Mouse (Mus musculus) naive thymus-derived CD4-positive, alpha-beta T cell, adult 2 months (primary cell): ENCODE results near the gene Col4a2.

Source experiments
- DNase-seq: peaks from one replicate; pipeline ENCODE4 v3.0.0-alpha.2; 2011; ENCODE audit warnings: low read depth

The Col4a2 gene

GRCm38 (mm10) chr8:11361546-11362277 is 49.1 kb downstream of the Col4a2 start:
- DNase-seq = no peak

- no peak for DNase-seq
Observed at GRCm38 (mm10) chr8:11362278-11363214, 49.9 kb downstream of the Col4a2 start.

GRCm38 (mm10) chr8:11363340-11364126 is 50.9 kb downstream of the Col4a2 start:
- no peak for DNase-seq

- DNase-seq = no peak
Observed at GRCm38 (mm10) chr8:11366251-11366650, 53.6 kb downstream of the Col4a2 start.

DNA sequence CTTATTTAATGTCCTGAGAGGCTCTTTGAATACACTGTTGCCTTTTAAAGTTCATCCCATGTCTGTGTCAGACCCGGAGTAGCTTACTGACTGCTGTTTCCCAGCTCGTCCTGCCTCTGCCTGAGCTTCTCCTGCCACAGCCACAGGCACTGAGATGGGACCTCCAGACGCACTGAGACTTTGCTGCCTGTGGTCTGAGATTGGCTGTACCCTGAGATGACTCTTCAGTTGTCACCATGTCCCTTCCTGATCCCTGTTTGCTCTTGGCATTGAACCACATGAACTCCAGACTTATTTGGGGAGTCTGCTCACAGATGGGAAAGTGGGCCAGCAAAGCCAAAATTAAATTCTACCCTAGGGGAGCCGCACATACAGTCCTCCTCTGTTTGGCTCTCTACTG is 54.1 kb downstream of the Col4a2 start:
- no peak for DNase-seq

DNA sequence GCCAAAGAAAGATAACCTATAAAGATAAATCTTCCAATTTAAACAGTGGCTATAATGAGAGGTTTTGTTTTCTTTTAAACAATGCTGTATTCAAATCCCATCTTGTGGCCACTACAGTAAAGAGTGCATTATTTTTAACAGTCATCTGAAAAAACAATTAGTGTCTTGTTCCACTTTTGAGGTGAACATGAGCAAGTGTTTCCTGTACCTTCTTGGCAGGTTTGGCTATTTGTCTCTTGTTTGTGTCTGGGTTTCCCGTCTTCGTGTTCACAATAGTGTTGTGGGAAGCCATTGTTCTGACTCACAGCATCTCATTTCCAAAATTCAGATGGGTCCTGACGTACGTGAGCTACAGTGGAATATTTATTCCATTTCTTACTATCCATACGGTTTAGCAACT is 55.1 kb downstream of the Col4a2 start:
- no peak for DNase-seq

- no peak for DNase-seq
Observed at GRCm38 (mm10) chr8:11369526-11370203, 57.1 kb downstream of the Col4a2 start.

DNA sequence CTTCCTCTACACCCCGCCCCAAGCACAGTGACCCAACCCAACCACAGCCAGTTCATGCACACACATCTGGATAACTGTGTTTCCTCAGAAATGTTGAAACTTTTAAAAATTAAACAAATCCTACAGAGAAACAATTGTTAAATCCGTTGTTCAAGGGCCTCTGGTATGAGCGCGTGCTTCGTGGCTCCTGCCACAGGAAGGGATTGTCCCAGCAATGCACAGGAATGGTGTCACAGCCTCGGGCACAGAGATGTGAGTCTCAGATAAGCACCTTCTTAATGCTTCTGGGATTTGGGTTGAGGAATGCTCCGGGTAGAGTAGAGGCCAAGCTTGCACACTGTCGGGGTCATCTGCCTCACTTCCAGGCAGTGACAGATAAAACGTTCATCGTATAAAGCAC is 58.7 kb downstream of the Col4a2 start:
- no peak for DNase-seq

GRCm38 (mm10) chr8:11372080-11372479 is 59.5 kb downstream of the Col4a2 start:
- no peak for DNase-seq

DNA sequence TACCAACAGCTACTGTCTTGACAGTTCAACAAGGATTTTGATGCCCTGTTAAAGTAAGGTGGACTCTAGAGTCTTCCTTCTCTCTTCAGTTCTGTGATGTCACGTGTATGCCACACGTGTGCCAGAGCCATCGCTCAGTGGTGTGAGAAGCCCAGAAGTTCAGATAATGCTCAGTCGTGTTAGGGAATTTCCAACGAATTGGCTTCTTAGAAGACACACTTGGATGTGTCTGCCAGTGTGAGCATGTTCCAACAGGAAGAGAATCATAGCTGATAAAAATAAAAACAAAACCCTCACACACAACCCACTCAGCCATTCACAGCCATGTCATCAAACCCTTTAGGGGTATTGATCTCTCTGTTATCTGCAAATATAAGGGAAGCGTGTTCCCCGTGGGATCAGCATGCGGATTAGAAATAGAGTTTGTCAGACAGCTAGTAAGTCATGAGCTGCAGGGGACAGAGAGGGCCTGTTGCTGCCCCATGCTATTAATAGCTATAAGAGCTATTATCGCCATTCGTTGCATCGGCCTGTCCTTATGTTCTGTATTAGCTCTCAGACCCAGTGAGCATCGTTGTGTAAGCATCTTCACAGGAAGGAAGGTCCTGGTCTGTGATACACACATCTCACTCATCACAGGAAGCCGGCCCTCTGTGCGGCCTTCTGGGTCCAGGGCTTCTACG is 61.2 kb downstream of the Col4a2 start:
- DNase-seq = no peak

DNA sequence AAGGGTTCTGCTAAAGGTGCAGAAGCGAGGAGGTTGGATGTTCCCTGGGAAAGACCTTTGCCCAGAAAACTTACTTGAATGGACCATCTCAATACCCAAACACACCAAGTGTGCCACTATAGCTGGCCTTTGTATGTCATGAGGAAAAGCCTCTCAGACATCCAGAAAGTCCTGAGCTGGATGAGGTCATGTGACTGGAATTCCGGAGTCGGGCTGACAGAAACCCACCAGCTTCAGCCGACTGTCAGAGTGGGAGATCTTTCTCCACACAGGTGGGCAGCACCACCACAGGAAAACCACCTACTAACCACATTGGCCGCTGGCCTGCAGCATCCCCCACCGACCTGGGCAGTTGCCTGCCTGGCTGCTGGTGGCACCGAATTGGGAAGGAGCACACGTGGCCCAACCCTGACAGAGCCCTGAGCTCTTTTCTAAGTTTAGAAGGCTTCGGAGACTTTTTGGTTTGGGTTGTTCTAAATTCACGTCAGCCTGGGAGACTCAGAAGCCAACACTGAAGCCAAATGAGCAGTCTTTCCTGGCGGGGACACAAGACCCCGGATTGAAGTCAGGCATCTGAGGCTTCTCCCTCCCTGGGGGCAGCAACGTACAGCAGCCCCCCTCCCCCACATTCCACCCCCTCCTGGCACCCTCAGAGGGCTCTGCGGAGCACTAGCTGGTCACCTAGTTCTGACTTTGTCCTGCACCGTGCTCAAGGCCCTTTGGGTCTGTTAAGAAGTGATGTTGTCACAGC is 61.9 kb downstream of the Col4a2 start:
- DNase-seq = no peak

DNA sequence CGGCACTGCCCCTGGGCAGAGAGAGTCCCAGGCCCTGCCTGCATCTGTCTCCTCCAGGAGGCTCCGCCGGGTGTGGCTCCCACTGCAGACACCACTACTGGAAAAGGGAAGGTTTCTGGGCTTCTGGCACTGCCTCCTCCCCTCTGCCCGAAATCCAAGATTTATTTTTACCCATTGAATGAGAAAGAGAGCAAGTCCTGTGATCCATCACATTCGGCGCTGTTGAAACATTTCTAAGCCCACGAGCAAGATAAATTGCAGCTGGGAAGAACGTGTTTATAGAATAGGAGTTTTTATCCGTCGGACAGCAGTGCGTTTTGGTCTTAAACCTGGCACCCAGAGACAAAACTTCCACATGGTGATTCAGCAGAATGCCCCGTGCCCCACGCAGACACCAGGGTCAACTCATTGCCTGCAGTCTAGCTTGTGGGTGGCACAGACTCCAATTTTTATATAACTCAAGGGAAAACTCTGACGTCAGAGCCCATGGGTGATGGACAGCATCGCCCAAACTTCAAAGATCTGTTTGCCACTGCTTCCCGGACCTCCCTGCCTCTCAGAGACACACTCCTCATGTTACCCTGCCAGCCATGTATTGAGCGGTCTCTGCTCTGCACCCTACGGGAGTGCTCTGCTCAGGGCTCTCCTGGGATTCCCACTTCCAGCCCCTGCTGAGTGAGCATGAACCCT is 63.3 kb downstream of the Col4a2 start:
- DNase-seq = no peak

- DNase-seq = no peak
Observed at GRCm38 (mm10) chr8:11377391-11378210, 65.0 kb downstream of the Col4a2 start.

DNA sequence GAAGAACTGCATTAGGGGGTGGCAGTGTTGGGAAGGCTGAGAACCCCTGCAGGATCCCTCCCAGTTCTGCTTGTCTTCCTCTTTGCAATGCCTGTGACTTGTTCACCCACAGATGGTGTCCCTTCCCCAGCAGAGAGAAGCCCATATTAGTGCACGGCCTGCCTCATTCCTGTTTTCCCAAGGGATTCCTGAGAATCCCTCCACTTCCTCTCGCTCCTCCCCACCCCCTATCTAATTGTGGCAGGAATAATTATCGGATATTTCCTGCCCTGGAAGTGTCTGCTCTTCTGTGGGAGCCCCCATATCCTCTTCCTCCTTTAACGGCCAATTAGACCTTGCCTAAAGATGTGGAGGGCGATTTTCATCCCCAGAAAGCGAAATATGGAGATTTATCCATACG is 67.0 kb downstream of the Col4a2 start:
- DNase-seq = no peak

DNA sequence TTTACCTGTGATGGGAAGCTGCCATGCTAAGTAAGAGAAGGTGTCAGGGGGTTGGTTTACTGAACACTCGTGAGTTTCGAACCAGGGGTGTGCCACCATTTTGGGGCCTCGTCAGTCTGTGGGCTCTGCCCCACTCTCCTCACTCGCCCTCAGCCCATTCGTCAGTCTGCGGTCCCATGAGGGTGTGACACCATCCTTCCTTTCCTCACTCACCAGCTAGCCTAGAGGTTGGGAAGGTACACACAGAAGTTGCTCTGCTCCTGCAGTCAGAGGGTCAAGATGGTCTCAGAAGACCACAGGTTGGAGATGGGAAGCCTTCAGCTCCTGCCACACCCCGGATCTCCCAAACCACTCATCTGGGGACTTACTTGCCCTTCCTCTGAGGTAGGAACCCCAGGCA is 68.9 kb downstream of the Col4a2 start:
- no peak for DNase-seq

DNA sequence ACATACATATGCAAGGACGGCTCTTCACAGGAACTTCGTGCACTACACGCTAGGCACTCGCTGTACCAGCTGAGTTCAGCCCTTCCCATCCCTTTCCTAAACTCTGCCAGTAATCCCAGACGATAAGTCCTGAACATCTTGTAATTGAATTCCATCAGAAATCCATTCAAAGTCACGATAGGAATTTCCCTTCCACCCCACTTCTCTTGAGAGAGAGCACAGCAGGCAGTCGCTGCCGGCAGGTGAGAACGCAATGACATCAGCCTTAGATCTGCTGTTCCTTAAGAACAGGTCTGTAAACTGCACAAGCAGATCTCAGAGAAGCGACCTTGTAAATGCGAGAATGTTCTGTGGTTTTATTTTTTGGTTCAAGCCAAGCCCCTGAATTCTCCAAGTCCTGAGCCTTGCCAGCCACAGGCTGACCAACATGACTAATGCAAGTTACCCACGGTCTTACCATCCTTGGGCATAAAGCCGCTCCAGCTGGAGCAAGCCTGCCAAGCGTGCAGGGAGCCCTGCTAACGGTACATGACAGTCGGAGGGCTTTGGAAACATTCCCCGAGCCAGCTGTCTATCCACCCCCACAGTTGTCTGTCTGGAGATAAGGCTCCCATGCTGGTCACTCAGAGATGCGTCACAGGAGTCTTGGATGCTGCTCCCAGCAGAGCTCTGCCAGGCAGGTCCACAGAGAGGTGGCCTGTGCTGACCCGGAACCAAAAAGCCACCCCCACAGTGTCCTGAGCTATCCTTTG is 69.6 kb downstream of the Col4a2 start:
- no peak for DNase-seq

GRCm38 (mm10) chr8:11382933-11383332 is 70.3 kb downstream of the Col4a2 start:
- no peak for DNase-seq

GRCm38 (mm10) chr8:11383379-11383778 is 70.8 kb downstream of the Col4a2 start:
- DNase-seq = no peak
